Mouse (Mus musculus): ENCODE results near the gene Atp5d. TPM values are rescaled to one million over a fixed set of nuclear protein-coding genes. Genes with fewer than 3 reads are reported as not detected.
"Not testable (repeated sequence)": the region's sequence is repeated elsewhere in the genome, so short reads cannot be mapped to it uniquely, and the experiment has no call there.

Atp5d gene
- polyA plus RNA-seq, 2 experiments from 2014 or later, result 338 to 428 TPM

- no peak for ATAC-seq
These were observed 16.8 kb downstream of the Atp5d start for GRCm38 (mm10) chr10:80155277-80155676.

DNA sequence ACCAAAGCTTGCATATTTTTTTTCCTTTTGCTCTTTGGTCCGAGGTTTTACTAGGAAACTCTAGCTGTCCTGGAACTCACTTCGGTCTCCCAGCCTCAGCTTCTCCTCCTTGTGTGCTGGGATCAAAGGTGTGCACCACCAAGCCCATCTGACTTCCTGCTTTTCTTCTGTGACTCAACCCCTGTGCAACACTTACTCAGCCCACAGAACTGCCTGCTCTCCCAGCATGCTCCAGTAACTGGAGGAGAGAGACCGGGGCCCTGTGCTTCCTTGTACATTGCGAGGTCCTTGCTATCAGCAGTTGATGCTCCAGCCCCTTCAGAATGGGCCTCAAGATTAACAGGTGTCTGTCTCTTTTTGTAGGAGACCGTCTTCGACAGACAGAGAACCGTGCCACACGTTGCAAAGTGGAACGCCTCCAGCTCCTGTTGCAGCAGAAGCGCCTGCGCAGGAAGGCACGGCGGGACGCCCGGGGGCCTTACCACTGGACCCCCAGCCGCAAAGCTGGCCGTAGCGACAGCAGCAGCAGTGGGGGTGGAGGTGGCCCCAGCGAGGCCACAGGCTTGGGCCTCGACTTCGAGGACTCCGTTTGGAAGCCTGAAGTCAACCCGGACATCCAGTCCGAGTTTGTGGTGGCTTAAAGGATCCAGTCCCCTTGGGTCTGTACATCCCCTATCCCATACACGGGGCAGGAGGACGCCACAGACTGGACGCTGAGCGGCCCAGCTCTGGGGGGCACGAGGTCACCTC is 17.7 kb downstream of the Atp5d start:
- no peak for ATAC-seq

- no peak for ATAC-seq
These were observed 18.3 kb downstream of the Atp5d start for GRCm38 (mm10) chr10:80156752-80157053.

- no peak for ATAC-seq
These were observed 18.9 kb downstream of the Atp5d start for GRCm38 (mm10) chr10:80157141-80157929.

GRCm38 (mm10) chr10:80158307-80158986 is 20.0 kb downstream of the Atp5d start:
- ATAC-seq, result peak; percentile 40

DNA sequence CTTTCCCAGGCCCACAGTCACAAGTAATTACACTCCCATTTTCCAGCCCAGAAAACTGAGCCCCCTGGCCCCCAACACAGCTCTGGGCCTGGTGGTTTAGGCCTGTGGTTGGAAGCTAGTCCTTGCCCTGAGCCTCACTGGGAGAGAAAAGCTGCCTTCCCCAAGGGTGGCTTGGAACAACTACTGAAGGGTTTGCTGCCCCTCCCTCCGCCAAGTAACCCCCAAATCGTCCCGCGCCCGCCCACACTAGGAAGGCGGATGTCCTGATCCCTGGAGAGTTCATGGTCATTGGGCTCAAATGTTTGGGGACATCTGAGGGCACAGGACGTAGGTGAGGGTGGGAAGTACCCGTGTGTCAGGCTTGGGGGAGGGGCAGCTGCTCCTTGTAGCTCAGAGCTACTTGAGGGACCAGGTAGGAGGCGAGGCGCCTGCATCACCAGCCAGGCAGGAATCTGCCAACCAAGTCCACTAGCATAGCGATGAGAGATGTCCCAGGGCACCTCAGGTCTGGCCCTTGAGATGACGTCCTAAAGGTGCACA is 20.7 kb downstream of the Atp5d start:
- ATAC-seq, result peak; percentile 3

DNA sequence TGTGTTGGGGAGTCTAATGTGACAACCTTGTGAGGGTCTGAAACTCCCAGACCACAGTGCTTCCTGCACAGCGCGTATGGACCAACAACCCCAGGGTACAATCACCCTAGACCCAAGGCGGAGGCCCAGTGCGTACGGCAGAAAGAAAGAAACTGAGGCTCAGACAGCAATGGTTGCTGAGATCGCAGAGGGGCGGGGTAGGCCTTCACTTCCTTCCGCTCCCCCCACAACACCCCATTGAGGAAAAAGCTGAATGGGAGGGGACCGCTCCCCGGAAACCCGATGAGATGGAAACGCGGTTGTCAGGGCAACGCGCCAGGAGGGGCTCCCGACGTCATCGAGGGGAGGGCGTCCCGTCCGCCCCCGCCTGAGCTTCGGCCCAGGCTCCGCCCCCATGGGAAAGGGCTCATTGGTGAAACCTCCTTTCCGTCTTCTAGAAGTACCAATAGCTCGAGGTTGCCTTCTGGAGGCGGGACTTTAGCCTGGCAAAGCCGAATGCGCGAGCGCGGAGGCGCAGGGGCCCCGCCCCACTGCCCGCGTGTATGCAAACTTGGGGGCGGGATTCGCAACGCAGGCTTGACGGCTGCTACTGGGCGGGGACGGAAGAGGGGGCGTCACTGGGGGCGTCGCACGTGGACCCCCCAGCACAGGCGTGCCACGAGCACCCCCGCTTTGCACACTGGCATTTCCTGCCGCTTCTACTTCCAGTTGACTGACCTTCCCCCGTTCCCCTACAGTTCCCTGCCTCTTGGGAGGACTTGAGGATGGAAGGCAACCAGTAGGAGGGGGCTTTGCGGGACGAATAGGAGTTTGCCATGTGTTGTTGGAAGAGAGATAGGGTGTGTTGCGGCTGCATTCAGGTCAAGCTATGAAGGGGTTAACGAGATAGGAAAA is 21.4 kb downstream of the Atp5d start:
- ATAC-seq, result peak; percentile 77

DNA sequence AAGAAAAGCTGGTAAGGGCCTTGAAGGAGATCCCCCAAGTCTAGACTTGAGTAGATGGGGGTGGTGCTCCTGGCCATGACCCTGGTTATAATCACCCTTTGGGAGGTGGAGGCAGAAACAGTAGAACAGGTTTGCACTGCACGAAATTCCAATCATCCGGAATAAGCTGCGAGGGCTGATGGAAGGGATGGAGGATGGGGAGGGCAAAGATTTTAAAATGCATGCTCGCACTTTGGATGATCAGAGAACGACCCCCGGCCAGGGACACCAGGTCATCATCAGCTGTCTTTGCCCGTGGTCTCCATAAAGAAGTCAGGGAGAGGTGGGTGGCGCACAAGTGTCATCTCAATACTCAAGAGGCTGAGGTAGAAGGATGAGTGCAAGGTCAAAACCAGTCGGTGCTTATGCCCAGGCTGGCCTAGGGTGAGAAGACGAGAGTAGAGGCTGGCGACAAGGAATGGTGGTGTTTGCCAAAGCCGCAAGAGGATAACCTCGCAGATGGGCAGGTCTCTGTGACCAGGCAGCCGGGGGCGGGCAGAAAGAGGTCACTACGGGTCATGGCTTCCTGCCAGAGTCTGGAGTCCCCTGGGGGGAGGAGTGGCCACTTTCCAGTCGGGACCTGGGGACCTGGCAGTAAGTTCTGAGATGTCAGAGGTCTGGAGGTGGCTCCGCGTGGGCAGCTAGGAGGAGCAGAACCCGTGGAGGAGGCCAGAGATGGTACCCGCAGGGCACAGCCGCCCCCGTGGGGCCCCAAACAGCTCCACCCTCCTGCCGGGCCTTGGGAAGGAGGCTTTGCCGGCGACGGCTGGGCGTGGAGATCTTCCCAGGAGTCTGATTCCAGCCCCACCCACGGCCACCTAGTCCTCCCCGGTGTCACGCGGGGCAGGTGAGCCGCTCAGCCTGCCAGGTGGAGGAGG is 22.3 kb downstream of the Atp5d start:
- ATAC-seq, result no peak

- no peak for ATAC-seq
These were observed 23.2 kb downstream of the Atp5d start for GRCm38 (mm10) chr10:80161522-80162242.

DNA sequence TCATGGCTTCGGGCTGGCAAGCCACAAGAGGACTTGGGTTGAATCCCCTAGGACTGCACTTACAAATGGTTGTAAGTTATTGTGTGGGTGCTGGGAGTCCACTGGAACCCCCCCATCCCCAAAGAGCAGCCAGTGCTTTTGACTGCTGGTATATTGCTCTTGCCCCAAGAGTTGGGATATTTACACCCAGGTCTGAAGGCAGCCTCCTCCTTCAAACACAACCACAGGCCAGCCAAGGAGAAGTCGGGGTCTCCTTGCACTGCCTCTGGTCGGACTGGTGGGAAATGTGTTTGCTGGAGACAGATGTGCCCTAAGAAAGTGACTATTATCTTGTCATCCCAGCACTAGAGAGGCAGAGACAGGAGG is 23.8 kb downstream of the Atp5d start:
- no peak for ATAC-seq

DNA sequence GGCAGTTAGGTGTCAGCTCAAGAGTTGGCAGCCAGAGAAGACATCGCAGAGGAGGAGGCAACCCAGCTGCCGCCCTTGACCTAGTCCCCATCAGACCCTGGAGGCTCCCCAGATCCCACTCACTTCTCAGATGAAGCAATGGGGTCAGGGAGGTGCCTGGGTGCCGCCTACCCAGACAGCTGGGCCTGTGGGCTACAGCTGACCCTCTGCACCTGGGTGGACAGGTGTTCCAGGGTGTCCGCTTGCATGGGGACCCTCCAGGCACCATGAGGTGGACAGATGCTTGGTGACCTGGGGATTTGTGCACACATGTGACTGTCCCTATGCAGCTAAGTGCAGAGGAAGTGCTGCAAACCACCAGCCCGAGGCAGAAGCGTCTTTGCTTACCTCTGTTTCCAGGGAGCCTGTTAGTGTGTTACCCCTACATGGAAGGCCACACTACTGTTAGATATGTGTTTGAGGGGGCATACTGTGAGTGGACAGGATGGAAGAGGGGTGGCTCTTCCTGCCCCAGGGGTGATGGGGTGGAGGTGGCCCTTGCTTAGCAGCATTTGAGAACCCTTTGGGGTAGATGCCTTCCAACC is 24.4 kb downstream of the Atp5d start:
- no peak for ATAC-seq

DNA sequence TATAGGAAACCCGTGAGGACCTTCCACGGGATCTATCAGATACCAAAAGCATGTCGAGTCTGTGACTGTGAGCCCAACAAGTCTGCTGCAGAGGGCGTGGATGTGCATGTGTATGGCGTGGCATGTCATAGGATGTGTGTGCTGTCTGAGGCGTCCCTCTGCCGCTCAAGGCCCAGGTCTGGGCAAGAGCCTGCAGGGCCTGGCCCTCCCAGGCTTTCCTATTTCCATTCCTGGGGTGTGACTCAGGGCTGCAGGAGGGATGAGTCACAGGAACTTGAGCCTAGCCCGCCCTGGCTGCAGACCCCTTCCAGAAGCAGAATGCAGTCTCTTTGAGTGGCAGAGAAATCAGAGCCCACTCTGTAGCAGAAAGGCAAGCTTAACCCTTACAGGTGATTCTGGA is 25.3 kb downstream of the Atp5d start:
- ATAC-seq, result no peak

GRCm38 (mm10) chr10:80164161-80164997 is 25.9 kb downstream of the Atp5d start:
- no peak for ATAC-seq

- ATAC-seq, result peak; percentile 17
These were observed 26.5 kb downstream of the Atp5d start for GRCm38 (mm10) chr10:80164998-80165344.

GRCm38 (mm10) chr10:80165392-80166128 is 27.1 kb downstream of the Atp5d start, which contains the start of gene Cirbp:
Gene Cirbp, plus strand, starts transcription at chr10:80165985.
- no peak for ATAC-seq

DNA sequence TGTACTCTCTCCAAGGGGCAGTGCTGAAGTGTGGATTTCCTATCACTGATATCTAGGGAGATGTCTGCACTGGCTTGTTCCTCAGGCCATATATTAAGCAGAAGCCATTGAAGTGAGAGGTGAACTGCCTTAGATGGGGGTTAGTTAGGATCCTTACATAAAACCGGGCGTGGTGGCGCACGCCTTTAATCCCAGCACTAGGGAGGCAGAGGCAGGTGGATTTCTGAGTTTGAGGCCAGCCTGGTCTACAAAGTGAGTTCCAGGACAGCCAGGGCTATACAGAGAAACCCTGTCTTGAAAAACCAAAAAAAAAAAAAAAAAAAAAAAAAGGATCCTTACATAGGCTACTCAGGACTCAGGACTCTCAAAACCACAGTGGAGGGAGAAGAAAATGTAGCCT is 27.7 kb downstream of the Atp5d start:
- ATAC-seq, result not testable (repeated sequence)

DNA sequence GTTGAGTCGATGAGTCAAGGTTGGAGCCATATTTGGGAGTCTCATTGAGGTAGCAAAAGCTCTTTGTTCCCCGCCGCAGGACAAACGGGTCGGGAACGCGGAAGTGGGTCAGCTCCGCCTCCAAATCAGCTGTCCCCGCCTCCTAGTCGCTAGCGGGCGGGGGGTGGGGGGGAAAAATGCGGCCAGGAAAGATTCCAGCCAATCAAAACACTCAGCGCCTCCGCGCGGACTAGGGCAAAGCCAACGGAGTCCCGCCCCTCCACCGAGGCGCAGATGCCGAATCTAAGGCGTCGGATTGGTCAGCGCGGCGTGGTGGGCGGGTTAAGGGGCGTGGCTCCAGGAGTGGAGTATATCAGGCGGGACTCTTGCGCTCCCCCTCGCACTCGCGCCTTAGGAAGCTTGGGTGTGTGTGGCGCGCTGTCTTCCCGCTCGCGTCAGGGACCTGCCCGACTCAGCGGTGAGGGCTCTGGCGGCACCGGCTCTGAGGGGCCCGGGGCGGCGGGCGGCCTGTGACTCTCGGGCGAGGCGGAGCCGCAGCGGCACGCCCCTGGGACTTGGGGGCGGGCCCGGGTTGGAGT is 29.1 kb downstream of the Atp5d start:
- peak; percentile 88 for ATAC-seq

DNA sequence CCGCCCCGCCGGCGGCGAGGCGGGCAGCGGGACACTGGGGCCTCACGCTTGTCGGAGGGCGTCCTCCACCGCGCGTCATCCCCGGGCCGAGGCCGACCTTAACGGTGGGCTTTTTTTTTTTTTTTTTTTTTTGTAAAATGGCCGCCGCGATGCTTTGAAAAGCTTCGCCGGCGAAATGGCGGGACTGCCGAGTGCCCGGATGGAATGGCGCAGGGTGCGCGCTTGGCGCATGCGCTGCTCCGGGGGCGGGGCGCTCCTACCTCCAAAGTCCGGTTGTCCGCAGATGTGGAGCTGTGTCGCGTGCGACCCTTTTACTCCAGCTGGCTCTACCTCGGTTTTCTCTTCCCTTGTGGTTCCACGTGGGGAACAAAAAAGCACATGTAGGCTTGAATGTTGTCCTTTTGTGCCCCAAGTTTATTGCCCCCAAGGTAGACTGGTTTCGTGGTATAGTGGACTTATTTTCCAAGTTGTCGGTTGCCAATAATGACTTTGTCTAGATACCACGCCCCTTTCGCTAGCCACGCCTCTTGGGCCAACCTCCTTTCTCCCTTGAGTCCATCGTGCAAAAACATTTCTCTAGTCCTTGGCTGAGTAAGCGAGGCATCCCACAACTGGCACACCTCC is 29.7 kb downstream of the Atp5d start:
- no peak for ATAC-seq

Data from activated CD4-positive, CD25-positive, alpha-beta regulatory T cell, adult 4 months (primary cell).